Mouse (Mus musculus): ENCODE data around the gene Prickle4.

- TF ChIP-seq CTCF (IDR thresholded peaks at IDR 0.05) = no peak
- no peak for TF ChIP-seq EP300 (IDR thresholded peaks at IDR 0.05; ENCODE audit: insufficient read depth, low read depth, low read length)
- TF ChIP-seq POLR2A (IDR thresholded peaks at IDR 0.05; ENCODE audit: insufficient read depth, low read depth, low read length) = no peak
Observed at GRCm38 (mm10) chr17:47695337-47695710, 788 bp upstream of the Prickle4 start.
